Mouse (Mus musculus) heart, adult 9 months (tissue): ENCODE results near the gene Cwc22.

ENCODE experiments used
- DNase-seq, 2 experiments: peaks; one replicate each; pipeline ENCODE4 v3.0.0; 2022; ENCODE audit warnings: low spot score in 2 of 2

Gene Cwc22

DNA sequence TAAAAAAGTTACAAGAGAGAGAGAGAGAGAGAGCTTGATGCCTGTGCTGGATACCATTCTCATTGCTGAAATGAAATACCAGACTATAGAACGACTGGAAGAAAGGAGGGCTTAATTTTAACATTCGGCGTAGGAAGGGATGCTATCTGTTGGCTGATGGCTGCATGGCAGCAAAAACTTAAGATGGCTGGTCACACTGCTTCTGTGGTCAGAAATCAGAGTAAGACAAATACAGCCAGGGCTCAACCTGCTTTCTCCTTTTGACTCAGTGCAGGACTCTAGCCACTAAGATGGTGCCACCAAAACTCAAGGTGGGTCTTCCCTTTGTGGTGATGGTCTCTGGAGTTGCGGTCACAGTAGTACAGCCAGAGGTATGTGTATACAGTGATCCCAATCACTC, 70.7 kb downstream of the Cwc22 start:
- no peak for DNase-seq

DNA sequence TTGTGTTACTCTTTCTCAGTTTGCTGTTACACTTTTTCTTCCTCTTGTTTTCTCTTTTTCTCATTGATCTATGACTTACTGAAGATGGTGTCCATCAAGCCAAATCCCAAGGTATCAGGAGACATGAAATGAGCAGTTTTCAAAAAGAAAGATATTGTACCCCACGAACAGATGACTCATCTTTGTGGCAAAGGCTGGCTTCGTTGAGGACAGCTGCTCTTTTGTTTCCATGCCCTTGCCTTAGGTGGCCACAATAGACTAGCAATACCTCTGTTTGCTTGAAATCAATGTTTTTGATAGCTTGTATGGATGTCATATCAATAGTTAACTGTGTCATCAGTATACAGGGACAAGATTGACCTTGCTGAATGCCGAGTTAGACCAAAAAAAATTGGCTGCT, 71.5 kb downstream of the Cwc22 start:
- no peak for DNase-seq

DNA sequence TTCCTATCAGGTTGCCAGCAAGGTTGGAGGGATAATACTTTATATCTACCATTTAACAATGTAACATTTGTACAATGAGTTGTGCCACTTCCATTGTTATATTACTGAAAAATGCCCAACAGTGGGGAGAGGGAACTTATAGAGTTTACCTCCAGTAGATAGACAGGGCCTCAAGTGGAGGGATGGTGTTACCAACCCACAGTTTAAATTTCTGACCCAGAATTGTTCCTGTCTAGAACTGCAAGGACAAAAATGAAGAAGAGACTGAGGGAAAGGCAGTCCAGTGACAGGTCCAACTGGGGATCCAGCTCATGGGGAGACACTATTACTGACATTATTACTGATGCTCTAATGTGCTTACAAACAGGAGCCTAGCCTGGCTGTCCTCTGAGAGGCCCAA, 72.4 kb downstream of the Cwc22 start:
- DNase-seq: no peak

DNA sequence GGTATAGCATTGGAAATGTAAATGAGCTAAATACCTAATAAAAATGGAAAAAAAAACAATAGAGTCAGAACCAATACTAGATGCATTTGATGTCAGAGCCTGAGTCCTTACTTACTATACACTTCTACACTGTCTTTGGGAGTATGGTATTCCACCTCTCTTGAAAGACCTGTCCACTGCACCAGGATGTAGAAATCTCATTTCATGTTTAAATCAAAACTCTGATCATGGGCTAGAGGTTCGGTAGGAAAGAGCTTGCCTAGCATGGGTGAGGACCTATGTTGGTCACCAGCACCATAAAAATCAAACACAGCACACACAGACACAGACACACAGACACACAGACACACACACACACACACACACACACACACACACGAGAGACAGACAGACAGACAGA, 73.5 kb downstream of the Cwc22 start:
- no peak for DNase-seq

DNA sequence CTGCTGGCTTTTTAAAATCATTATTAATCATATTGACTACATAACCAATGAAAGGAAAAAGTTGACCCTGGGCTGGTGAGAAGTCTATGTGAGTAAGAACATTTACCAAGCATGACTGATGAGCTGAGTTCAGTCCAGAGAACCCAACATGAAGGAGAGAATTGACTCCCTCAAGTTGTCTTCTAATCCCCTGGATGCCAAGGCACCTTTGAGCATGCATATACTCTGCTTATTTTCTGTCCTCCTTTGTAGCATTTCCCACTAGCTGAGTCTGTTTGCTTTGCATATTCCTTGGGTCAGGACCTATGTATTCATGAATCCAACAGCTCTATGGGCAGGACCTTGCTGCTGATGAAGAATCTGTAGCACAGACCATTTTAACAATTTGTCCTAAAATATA, 75.0 kb downstream of the Cwc22 start:
- no peak for DNase-seq

DNA sequence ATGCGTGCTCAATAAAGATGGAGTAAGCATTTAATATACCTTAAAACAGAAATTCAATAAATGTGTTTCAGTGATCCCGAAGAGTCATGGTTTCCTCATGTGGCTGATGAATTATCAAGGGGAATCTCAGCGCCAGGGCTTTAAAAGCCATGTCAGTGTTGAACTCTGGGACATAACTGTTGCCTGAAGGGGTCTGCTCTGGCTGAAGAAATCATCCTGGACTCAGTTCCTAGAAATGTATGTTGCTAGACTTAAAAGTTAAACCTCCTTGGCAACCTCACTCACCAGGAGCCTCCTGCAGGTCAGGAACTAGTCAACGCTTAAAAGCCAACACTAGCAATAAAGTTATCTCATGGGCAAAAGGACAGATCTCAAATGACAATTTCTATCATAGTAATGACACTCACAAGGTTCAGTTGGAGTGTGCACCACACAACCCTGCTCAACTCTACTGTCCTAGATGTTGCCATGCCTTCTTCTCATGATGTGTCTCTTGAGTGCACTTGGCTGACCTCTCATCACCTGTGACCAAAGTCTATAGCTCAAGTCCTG, 76.4 kb downstream of the Cwc22 start:
- no peak for DNase-seq

DNA sequence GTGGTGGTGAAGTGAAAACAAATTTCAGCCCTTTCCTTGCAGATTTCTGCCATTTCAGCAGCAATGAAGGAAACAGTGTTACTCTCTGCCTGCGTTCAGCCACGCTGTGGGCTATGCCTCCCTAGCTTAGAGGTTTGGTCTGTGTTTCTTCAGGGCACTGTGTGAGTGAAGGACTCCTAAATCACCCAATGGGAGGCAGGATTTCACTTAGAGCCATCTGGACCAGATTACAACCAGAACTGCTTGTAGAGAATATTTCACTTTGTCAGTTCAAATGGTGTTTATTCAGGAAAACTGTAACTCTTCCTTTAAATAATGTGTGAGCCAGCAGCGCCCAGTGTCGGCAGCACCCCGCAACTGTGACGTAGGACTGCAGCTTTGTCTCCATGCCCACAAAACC, 82.2 kb downstream of the Cwc22 start:
- no peak for DNase-seq

DNA sequence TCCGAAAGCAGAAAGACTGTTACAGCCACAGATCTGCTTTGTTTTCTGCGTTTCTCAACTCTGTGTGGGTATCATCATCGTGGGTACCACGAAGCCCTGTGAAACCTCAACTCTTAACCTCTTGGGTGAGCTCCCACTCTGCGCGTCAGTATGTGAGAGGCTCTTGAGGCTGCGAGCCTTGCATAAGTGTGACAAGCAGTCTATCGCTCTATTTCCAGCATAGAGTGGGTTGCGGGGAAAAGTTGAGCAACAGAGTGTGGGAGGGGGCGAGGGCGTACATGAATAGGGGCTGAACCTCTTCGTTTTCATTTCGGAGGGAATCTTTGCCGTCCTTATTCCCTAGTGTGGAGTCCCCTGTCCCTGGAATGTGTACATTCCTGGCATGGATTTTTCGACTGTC, 82.7 kb downstream of the Cwc22 start:
- no peak for DNase-seq

DNA sequence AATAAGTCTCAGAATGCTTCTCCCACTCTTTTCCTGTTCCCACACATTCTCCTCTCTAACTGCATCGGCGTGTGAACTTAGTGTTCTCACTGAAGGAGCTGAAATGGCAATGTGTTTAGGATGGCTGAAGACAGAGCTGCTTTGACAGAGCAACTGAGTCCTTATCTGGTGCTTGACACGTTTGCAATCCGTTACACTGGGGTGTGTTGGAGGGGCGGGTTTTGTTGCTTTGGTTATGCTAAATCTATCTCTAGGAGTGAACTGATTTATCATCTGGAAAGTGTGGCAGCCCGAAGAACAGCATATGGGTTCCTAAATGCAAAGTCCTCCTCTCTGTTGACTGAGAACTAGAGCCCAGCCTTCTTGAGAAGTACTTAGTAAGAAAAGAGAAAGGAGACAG, 104.7 kb downstream of the Cwc22 start:
- DNase-seq: no peak

DNA sequence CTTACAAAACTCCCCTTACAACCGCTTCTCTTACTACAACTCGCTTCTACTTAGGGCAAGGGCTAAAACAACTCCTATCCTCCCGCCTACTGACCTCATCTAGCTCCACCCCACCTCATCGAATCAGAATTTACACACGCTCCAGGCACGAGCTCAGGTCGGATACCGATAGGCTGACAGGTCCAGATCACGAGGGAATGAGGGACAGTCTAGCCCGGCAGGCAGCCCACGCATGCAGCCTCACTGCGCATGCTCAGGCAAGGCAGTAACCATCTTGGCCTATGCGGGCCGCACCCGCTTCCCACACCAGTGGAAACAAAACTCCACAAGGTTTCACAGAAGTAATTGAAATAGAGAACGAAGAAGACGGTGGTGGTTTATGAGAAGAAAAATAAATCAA, 106.6 kb downstream of the Cwc22 start:
- no peak for DNase-seq

DNA sequence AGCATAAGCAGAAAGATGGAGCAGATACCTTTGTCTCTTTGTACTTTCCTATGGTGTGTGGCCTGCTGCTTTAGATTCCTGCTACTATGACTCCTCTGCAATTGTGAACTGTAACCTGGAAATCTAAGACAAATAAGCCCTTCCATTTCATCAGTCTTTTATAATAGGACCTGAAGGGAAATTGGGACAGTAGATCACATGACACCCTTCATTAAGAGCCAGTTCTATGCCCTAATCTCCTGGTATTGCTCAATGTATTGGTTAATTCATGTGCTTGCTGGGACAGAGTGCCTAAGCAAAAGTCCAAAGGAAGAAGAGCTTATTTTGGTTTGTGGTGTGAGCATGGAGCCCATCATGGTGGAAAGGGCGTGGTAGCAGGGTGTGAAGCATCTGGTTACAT, 107.5 kb downstream of the Cwc22 start:
- no peak for DNase-seq

DNA sequence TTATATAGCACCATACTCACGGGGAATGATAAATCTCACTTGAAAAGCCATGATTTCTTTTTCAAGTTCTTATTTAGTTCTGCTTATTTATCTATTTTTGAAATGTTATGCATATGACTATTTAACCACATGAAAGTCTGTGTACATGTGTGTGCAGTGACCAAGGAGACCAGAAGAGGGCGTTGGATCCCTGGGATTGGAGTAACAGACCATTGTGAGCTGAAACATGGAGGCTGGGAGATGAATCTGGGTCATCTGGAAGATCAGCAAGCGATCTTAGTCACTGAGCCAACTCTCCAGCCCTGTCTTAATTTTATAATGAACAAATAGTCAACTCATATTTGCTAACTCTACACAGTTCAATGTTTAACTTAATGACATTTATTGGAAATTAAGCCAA, 110.4 kb downstream of the Cwc22 start:
- no peak for DNase-seq
